Mouse (Mus musculus): ENCODE measurements at regions not wholly inside any gene's neighbourhood (a gene's known extent, or its start where the extent isn't known, plus 50 kb on each side); places are given as distances from the start of the nearest gene placed in this dataset. TPM values are rescaled to one million over a fixed set of nuclear protein-coding genes. Genes with fewer than 3 reads are reported as not detected.

- no peak for DNase-seq
Observed at GRCm38 (mm10) chr10:109160730-109161129, 149.9 kb upstream of the Syt1 start.

DNA sequence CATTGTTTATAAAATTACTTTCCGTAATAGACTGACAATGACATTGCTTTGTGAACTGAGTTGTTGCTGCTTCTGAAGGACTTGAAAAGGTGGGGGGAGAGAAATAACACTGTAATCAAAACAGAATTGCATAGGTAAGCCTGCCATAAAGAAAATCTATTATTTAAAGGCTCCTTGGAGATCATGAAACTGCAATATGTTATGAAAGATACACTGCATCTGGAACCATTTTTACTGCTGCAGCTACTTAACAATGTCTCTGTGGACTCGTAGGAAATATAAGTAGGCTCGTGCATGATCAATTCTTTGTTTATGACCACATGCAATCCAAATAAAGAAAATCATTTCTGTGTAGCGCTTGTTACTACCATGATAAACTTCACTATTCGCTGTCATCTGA lies 145.0 kb upstream of the Syt1 start:
- no peak for DNase-seq

GRCm38 (mm10) chr10:109140421-109140938 lies 129.7 kb upstream of the Syt1 start:
- no peak for DNase-seq

DNA sequence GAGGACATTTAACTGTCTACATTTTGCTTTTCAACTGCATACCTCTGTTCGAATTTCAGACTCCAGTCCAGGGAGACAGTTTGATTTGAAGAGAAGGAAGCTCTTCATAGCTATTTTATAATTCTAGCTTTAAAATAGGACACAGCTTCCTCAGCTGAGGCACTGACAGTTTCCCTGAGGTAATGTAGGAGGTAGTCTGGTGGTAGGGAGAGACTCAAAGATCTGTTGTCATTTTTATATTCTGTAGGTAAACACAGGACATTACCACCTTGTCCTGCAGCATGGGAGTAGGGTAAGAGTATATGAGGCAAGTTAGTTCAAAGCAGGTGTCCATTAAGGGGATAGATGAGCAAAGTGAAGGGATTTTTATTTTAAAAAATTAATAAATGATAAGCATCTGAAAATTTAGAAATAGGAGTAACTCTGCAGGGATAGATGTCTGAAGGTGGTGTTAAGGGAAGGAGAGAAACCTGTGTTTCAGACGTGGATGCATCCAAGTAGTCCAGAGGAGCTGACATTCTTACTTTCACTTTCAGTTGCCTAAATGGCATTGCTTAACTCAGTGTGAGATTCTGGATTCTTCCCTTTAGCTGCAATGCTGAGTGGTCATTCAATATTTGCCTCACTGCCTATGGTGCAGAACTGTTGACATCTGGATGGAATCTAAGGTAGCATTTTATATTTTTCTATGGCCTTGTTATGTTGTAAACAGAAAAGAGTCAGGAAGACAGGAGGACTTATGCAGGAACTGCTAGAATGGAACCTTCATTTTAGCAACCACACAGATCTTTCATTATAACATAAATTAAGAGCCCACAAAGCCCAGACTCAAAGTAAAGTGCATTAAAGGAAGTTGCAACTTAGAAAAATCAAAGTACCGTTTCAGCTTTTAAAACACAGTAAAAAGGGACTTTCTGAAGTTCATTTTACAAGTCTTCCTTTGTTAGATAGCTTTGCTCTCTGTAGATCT lies 126.3 kb upstream of the Syt1 start:
- no peak for DNase-seq

- DNase-seq: no peak
Observed at GRCm38 (mm10) chr10:109134521-109134920, 123.7 kb upstream of the Syt1 start.

GRCm38 (mm10) chr10:109132091-109132573 lies 121.3 kb upstream of the Syt1 start:
- no peak for DNase-seq

GRCm38 (mm10) chr10:109129552-109130110 lies 118.8 kb upstream of the Syt1 start:
- DNase-seq: no peak

DNA sequence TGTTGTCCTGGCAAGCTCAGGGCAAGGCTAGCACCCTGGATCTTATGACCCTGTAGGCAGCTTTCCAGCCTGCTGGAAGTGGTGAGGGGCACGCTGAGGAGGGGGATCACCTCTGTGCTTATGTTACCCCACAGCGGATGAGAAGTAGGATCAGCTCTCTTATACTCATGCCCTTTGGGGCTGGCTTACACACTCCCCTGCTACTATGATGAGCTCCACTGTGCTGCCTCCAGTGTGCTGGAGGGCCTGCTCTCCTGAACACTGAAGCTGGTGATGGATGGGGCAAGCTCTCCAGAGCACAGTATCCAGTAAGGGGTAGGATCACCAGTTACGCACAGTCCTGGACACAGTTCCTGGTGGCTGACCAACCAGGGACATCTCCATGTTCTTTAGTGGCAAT lies 118.3 kb upstream of the Syt1 start:
- DNase-seq: no peak

DNA sequence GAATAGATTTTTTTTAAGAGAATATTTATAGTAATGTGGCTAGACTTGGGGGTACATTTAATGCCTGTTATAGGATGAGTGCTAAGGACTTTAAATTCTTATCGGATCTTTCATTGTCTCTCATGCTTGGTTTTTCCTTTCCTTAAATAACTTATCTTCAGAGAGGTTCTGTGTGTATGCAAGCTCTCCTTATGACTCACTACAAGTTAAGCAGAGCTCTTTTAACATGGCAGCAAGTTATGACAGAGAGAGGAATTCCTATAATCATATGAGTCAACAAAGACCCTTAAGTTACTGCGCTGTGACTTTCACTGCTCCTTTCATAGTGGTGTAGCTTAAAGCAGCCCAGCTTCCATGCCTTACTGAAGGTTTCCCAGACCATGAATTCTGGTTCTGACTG lies 115.9 kb upstream of the Syt1 start:
- no peak for DNase-seq

- no peak for DNase-seq
Observed at GRCm38 (mm10) chr10:109117143-109117542, 106.4 kb upstream of the Syt1 start.

DNA sequence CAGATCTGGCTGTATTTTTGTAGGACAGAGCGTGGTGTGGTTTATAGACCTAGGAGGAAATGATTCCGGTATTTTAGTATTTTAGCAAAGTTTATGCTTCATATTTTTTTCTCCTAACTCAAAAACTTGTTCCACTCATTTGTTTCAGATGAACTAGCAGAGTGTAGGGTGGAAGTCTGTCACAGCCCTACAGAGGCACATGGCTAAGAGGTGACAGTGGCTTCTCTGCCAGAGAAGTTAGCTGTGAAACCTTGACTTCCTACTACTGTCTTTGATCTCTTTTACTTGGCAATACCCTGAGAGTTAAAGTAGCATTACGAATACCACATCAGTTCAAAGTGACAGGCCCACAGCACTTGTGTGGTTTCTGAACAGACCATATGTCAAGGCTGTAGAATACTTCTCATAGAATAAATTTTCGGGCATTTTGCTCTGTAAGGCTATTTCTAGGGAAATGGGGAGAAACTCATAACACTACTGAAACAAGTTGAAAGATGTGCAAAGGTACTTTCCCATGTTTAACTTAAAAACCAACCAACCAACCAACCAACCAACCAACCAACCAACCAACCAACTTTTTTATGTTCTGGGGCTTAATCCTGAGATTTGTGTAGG lies 104.3 kb upstream of the Syt1 start:
- DNase-seq: no peak

- DNase-seq: no peak
Observed at GRCm38 (mm10) chr10:109105781-109106180, 95.0 kb upstream of the Syt1 start.

DNA sequence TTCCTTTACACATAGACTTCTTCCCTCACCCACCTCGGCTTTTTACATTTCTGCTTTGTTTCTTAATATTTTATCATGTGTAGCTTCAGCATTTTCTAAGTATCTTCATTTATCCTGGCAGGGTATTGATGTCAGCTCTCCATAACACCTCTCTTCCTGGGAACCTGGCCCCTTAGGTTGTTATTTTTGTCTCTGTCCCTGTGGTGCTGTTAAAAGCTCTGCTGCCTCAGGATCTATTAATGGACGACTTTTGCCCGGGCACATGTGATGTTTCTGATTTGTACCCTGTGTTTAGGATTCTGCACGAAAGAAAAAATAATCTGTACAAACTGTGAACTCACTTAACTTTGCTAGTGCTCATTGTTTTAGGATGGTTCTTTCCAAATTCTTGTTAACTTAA lies 81.4 kb upstream of the Syt1 start:
- DNase-seq: no peak

DNA sequence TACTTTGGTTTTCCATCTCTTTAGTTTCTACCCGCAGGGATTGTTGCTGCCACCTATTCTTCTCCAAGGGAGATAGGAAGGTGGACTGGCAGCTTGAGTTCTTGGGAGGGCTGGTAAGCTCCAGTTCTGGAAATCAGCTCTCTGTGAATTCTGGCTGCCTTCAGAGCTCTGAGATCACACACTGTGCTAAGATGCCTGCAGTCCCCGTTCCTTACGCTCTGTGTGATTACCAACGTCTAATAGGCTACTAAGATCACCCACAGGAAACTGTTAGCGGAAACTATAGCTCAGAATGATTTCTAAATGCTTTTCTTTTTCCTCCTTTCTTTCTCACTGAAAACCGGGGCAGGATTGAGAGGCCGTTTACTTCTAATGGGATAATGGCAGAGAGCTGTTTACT lies 69.0 kb upstream of the Syt1 start:
- no peak for DNase-seq

- no peak for DNase-seq
Observed at GRCm38 (mm10) chr10:109074218-109074617, 63.4 kb upstream of the Syt1 start.

Small RNA genes in the stretch of these regions (microRNA-seq; reads per million reads assigned to microRNA genes)
- not detected for gene Gm44495

Data from adrenal gland, postnatal 10 days (tissue).